ENCODE assay signal across 8 mouse cellular contexts in the genomic region with DNA sequence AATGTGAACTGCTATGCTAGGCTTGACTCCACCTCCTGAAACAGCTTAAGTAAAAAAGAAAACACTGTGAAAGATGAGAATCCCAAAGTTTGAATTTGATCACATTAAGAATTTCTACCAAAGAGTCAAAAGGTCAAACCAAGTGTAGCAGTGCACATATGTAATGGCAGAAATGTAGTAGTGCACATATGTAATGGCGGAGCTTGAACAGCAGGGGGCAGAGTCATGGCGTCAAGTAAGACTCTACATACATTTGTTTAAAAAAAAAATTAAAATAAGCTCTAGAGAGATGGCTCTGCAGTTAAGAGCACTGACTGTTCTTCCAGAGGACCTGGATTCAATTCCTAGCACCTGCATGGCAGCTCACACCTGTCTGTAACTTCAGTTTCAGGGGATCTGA.
DNase-seq lines count a peak whose midpoint lies in the region; ATAC-seq and TF ChIP-seq lines count a peak whose summit lies in the region.

No protein-coding gene starts in this region.

- ATAC-seq in hindbrain, embryonic 14.5 days (ENCODE audit: low FRiP score), result no peak
- ATAC-seq in hindbrain, embryonic 13.5 days (ENCODE audit: low FRiP score), result no peak
- peak; percentile 73; the same call in 1 of the 2 replicates for ATAC-seq in common myeloid progenitor, adult 5-6 weeks (replicated peaks; ENCODE audit: low read depth, poor library complexity, severe bottlenecking)

- TF ChIP-seq POLR2A in spleen, adult 2 months (IDR thresholded peaks at IDR 0.05; ENCODE audit: low read depth, low read length), result no peak

- TF ChIP-seq CTCF in spleen, adult 2 months (IDR thresholded peaks at IDR 0.05; ENCODE audit: extremely low read depth, insufficient read depth, insufficient read length, insufficient replicate concordance), result peak; percentile 14; the same call in 1 of the 2 replicates

- H3K4me3 ChIP-seq in hindbrain, embryonic 14.5 days (replicated peaks; ENCODE audit: low read length), result no peak overlapping the region
- no peak overlapping the region for H3K4me3 ChIP-seq in hindbrain, embryonic 13.5 days
- no peak overlapping the region for H3K4me3 ChIP-seq in ES-E14 (ENCODE audit: insufficient read depth in 1 of 2, low read depth in 1 of 2, low read length in 2 of 2, poor library complexity in 1 of 2, severe bottlenecking in 1 of 2)
- H3K4me3 ChIP-seq in spleen, adult 2 months (ENCODE audit: extremely low read depth, insufficient read depth, insufficient read length), result no peak overlapping the region

- no peaks in the 10 kb centered on the region for H3K4me1 ChIP-seq in hindbrain, embryonic 14.5 days (replicated peaks; ENCODE audit: control insufficient read depth, insufficient read depth, low read length)
- no peaks in the 10 kb centered on the region for H3K4me1 ChIP-seq in hindbrain, embryonic 13.5 days (replicated peaks)
- peaks cover 0 to 2% of the 10 kb centered on the region in 2 experiments; a peak in 1 of 4 replicates for H3K4me1 ChIP-seq in ES-E14 (ENCODE audit: control insufficient read depth in 2 of 2, insufficient read depth in 2 of 2, low read length in 2 of 2, poor library complexity in 1 of 2)
- H3K4me1 ChIP-seq in spleen, adult 2 months (ENCODE audit: control insufficient read depth, insufficient read depth, insufficient read length), result no peaks in the 10 kb centered on the region

- no peak overlapping the region for H3K9ac ChIP-seq in hindbrain, embryonic 14.5 days
- H3K9ac ChIP-seq in hindbrain, embryonic 13.5 days, result no peak overlapping the region
- H3K9ac ChIP-seq in ES-E14 (ENCODE audit: insufficient read depth, low read depth, low read length, poor library complexity, severe bottlenecking), result no peak overlapping the region

- H3K27ac ChIP-seq in hindbrain, embryonic 14.5 days, result no peak overlapping the region
- H3K27ac ChIP-seq in hindbrain, embryonic 13.5 days, result no peak overlapping the region
- H3K27ac ChIP-seq in ES-E14 (ENCODE audit: insufficient read depth, low read depth, low read length, poor library complexity, severe bottlenecking), result no peak overlapping the region
- no peak overlapping the region for H3K27ac ChIP-seq in spleen, adult 2 months (ENCODE audit: insufficient read depth, low read length)

- in situ Hi-C loops in ES-E14 (cut with MboI; ENCODE audit: low sequenced_read_pairs in 2 of 2, unreplicated experiment in 2 of 2), result loop anchor here in 1 of 2 experiments (10.0 to 25.0 kb wide), 2 partner anchors 209 to 504 kb away; no protein-coding TSS in a partner anchor

- no peak overlapping the region for H3K4me2 ChIP-seq in hindbrain, embryonic 14.5 days (replicated peaks)
- no peak overlapping the region for H3K4me2 ChIP-seq in hindbrain, embryonic 13.5 days

- WGBS in hindbrain, embryonic 14.5 days, result 36% methylated on average over 2 of the region's 2 CpGs
- WGBS in hindbrain, embryonic 13.5 days, result 36% methylated on average over 2 of the region's 2 CpGs
- WGBS in spleen, adult 2 months, result 16% methylated on average over 2 of the region's 2 CpGs

- H3K9me3 ChIP-seq in hindbrain, embryonic 14.5 days (ENCODE audit: control insufficient read depth, low read length), result no peaks in the 10 kb centered on the region
- H3K9me3 ChIP-seq in hindbrain, embryonic 13.5 days, result no peaks in the 10 kb centered on the region
- no peaks in the 10 kb centered on the region for H3K9me3 ChIP-seq in ES-E14 (ENCODE audit: control insufficient read depth, insufficient read depth, low read depth, low read length)

- no peaks in the 10 kb centered on the region for H3K36me3 ChIP-seq in hindbrain, embryonic 14.5 days (replicated peaks; ENCODE audit: control insufficient read depth, insufficient read depth)
- H3K36me3 ChIP-seq in hindbrain, embryonic 13.5 days, result no peaks in the 10 kb centered on the region
- no peaks in the 10 kb centered on the region for H3K36me3 ChIP-seq in ES-E14 (ENCODE audit: control insufficient read depth, insufficient read depth, low read length, poor library complexity, severe bottlenecking)
- no peaks in the 10 kb centered on the region for H3K36me3 ChIP-seq in spleen, adult 2 months (ENCODE audit: control insufficient read depth, insufficient read depth, low read length)

- DNase-seq in hindbrain, embryonic 14.5 days (ENCODE audit: low spot score), result peak; percentile 39
- DNase-seq in 416B (ENCODE audit: low read depth) (peak; percentile 79), ES-E14 (ENCODE audit: low read depth, low spot score) (peak; percentile 40)
- peak; percentile 24 to 75 for DNase-seq in kidney, postnatal 36 days
- peak in 1 of 2 experiments; percentile 18 for DNase-seq in spleen, adult 2 months (ENCODE audit: low read depth in 1 of 2, low spot score in 2 of 2)
- DNase-seq in layer of hippocampus, postnatal 36 days, result no peak

- no peaks in the 10 kb centered on the region for H3K27me3 ChIP-seq in hindbrain, embryonic 14.5 days (ENCODE audit: control insufficient read depth, insufficient read depth, low read length)
- no peaks in the 10 kb centered on the region for H3K27me3 ChIP-seq in hindbrain, embryonic 13.5 days
- H3K27me3 ChIP-seq in spleen, adult 2 months (ENCODE audit: control insufficient read depth, insufficient read depth, low read length), result no peaks in the 10 kb centered on the region

TF ChIP-seq in ES-E14, 5 proteins besides CTCF, POLR2A, EP300 and RAD21:
- TF ChIP-seq CHD2 (IDR thresholded peaks at IDR 0.05; ENCODE audit: low read depth, low read length) (no peak), HCFC1 (IDR thresholded peaks at IDR 0.05; ENCODE audit: borderline replicate concordance, insufficient read depth, low read length) (no peak), MAFK (IDR thresholded peaks at IDR 0.05; ENCODE audit: insufficient read depth, low read depth, low read length) (no peak), ZNF384 (IDR thresholded peaks at IDR 0.05; ENCODE audit: low read depth, low read length) (no peak)

Comparison
In these comparisons a context has a peak if more than half of its experiments do, and no peak if none do; other contexts are left out.
1. DNase-seq: peak in hindbrain, embryonic 14.5 days (single experiment), 416B (single experiment), ES-E14 (single experiment) and kidney, postnatal 36 days (2 of 2); none in layer of hippocampus, postnatal 36 days (0 of 2).